In genomic region chr17:46890843-46891594, GRCm38 (mm10) we compare ENCODE assay signal across 7 mouse cellular contexts. TPM values are rescaled to one million over a fixed set of nuclear protein-coding genes. Genes with fewer than 3 reads are reported as not detected.
DNase-seq lines count a peak whose midpoint lies in the region; ATAC-seq and TF ChIP-seq lines count a peak whose summit lies in the region.

No protein-coding gene starts in this region.

- peaks cover 23% of the 10 kb centered on the region for H3K36me3 ChIP-seq in forebrain, embryonic 10.5 days (replicated peaks)

- H3K4me3 ChIP-seq in bone marrow macrophage, adult 2 months (ENCODE audit: insufficient read depth, low read length) = peak overlapping the region; percentile 94
- H3K4me3 ChIP-seq in forebrain, embryonic 10.5 days = peak overlapping the region; percentile 91

- no peaks in the 10 kb centered on the region for H3K27me3 ChIP-seq in forebrain, embryonic 10.5 days (ENCODE audit: poor library complexity, severe bottlenecking)

- peak overlapping the region; percentile 79 for H3K27ac ChIP-seq in bone marrow macrophage, adult 2 months (ENCODE audit: insufficient read depth, low read depth, low read length)
- H3K27ac ChIP-seq in forebrain, embryonic 10.5 days = peak overlapping the region; percentile 94

- intact Hi-C loops in heart, postnatal 25 days (cut with DNase I) = no loop called here
- intact Hi-C loops in left cerebral cortex, postnatal 10 days (cut with DNase I) = no loop called here

- WGBS in forebrain, embryonic 10.5 days = 2% methylated on average over 64 of the region's 64 CpGs

- no peak for TF ChIP-seq POLR2A in bone marrow macrophage, adult 2 months (IDR thresholded peaks at IDR 0.05; ENCODE audit: borderline replicate concordance, low read depth, low read length)

- peak; percentile 7 for ATAC-seq in megakaryocyte, adult 5-6 weeks (ENCODE audit: poor library complexity, severe bottlenecking)

- TF ChIP-seq CTCF in bone marrow macrophage, adult 2 months (IDR thresholded peaks at IDR 0.05; ENCODE audit: low read depth, low read length) = no peak

- peaks cover 14% of the 10 kb centered on the region for H3K4me1 ChIP-seq in bone marrow macrophage, adult 2 months (ENCODE audit: control insufficient read depth, insufficient read depth, low read length)
- H3K4me1 ChIP-seq in forebrain, embryonic 10.5 days = peaks cover 40% of the 10 kb centered on the region

- peak; percentile 36 for DNase-seq in NIH3T3 (ENCODE audit: low read depth)
- no peak for DNase-seq in forebrain, embryonic 10.5 days (ENCODE audit: extremely low spot score, low spot score)
- DNase-seq in heart, postnatal 25 days (ENCODE audit: low spot score) = peak; percentile 28
- DNase-seq in left cerebral cortex, postnatal 10 days (ENCODE audit: extremely low spot score in 1 of 2, low spot score in 2 of 2) = peak; percentile 26 to 71
- DNase-seq in spleen, postnatal 36 days (ENCODE audit: low spot score in 2 of 2) = peak; percentile 42 to 45

- no peaks in the 10 kb centered on the region for H3K9me3 ChIP-seq in forebrain, embryonic 10.5 days

RNA-seq across cellular contexts. Expression of gene Tbcc, which starts 0.5 kb away (rescaled TPM):
- 11.4 and 13.6 TPM in 2 replicates for polyA plus RNA-seq in bone marrow macrophage, adult 2 months (2012; ENCODE audit: insufficient read depth, insufficient read length, missing spikeins)
- polyA plus RNA-seq in forebrain, embryonic 10.5 days (2016; fragmentation: Nextera tagmentation; extraction: Ambion mirVana) = 43.1 and 48.4 TPM in 2 replicates
- 10 to 100 TPM; 15.5 to 17.7 TPM for total RNA-seq in heart, postnatal 25 days (2021)
- total RNA-seq in left cerebral cortex, postnatal 10 days (2021) = 10 to 100 TPM; 29.9 to 37.5 TPM
- 8.6 and 13.5 TPM in 2 replicates for total RNA-seq in megakaryocyte, adult 5-6 weeks (2015)
- total RNA-seq in megakaryocyte, adult 5-6 weeks (2017) = 10.8 and 13.3 TPM in 2 replicates

RNA-seq across cellular contexts. Expression of gene Prph2, which starts 19.2 kb away (rescaled TPM):
- not detected in 2 replicates for polyA plus RNA-seq in bone marrow macrophage, adult 2 months (2012; ENCODE audit: insufficient read depth, insufficient read length, missing spikeins)
- polyA plus RNA-seq in forebrain, embryonic 10.5 days (2016; fragmentation: Nextera tagmentation; extraction: Ambion mirVana) = not detected in 2 replicates
- total RNA-seq in heart, postnatal 25 days (2021) = not detected
- total RNA-seq in left cerebral cortex, postnatal 10 days (2021) = not detected
- total RNA-seq in megakaryocyte, adult 5-6 weeks (2015) = not detected in 2 replicates
- total RNA-seq in megakaryocyte, adult 5-6 weeks (2017) = not detected in 2 replicates

RNA-seq across cellular contexts. Expression of gene Bicral, which starts 32.7 kb away (rescaled TPM):
- 11.3 and 11.8 TPM in 2 replicates for polyA plus RNA-seq in bone marrow macrophage, adult 2 months (2012; ENCODE audit: insufficient read depth, insufficient read length, missing spikeins)
- 2.9 and 4.1 TPM in 2 replicates for polyA plus RNA-seq in forebrain, embryonic 10.5 days (2016; fragmentation: Nextera tagmentation; extraction: Ambion mirVana)
- 10 to 100 TPM; 15.0 to 16.7 TPM for total RNA-seq in heart, postnatal 25 days (2021)
- 10 to 100 TPM; 36.5 to 36.6 TPM for total RNA-seq in left cerebral cortex, postnatal 10 days (2021)
- total RNA-seq in megakaryocyte, adult 5-6 weeks (2015) = 25.2 and 32.4 TPM in 2 replicates
- total RNA-seq in megakaryocyte, adult 5-6 weeks (2017) = 20.3 and 21.1 TPM in 2 replicates
